Mouse (Mus musculus): ENCODE results near the gene Omp. TPM values are rescaled to one million over a fixed set of nuclear protein-coding genes. Genes with fewer than 3 reads are reported as not detected.

Gene Omp
- polyA plus RNA-seq, 1 experiment from 2014 or later, result 0.62 TPM

DNA sequence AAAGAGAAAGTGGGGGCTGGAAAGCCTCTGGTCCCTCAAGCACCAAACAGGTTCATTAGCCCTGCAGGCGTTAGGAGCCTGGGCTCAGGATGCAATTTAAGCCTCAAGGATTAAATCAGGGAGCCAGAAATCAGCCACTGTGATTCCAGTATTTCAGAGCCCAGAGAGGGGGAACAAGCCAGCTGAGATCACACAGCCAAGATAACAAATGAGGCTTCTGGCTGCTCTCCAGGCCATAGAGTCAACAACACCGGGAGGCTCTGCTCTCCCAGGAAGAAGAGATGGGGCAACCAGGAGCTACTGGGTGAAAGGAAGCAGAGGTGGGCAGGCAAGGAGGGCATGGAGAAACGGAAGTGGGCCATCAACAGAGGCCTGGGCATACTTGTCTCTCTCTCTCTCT, 18.4 kb upstream of the Omp start:
- H3K9ac ChIP-seq, result no peak overlapping the region
- H3K4me3 ChIP-seq, result no peak overlapping the region
- 58% methylated on average over 3 of the region's 3 CpGs for WGBS

DNA sequence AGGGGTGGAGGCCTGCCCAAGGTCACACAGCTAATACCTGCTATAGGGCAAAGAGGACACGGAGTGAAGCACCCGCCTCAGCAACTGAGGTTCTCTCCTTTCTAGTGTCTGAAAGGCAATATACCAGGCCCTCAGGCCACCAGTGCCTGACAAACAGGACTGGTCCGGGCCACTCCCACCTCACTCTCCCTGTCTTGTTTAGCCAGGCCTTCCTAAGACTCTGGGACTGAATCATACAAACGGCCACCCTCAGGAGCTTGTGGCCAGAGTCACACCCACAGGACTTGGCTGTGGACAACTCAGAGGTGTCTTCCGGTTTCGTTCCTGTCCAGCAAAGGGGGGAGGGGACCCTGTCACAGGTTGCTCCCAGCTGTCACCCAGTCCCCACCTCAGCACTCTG, 16.9 kb upstream of the Omp start:
- Histone ChIP-seq H3K9me3 (no peaks in the 10 kb centered on the region), H3K9ac (no peak overlapping the region), H3K4me1 (replicated peaks) (peaks cover 33% of the 10 kb centered on the region), H3K4me3 (no peak overlapping the region), H3K27me3 (no peaks in the 10 kb centered on the region), H3K4me2 (no peak overlapping the region), H3K27ac (replicated peaks) (no peak overlapping the region), H3K36me3 (no peaks in the 10 kb centered on the region)
- WGBS, result 82% methylated on average over 6 of the region's 6 CpGs
- ATAC-seq (ENCODE audit: low FRiP score, low read depth), result no peak

More for the DNA sequence above, 18.4 kb upstream of the Omp start:
- Histone ChIP-seq H3K4me1 (replicated peaks) (peaks cover 21% of the 10 kb centered on the region), H3K4me2 (no peak overlapping the region), H3K27ac (replicated peaks) (no peak overlapping the region), H3K36me3 (no peaks in the 10 kb centered on the region), H3K27me3 (no peaks in the 10 kb centered on the region), H3K9me3 (no peaks in the 10 kb centered on the region)
- ATAC-seq (ENCODE audit: low FRiP score, low read depth), result no peak

DNA sequence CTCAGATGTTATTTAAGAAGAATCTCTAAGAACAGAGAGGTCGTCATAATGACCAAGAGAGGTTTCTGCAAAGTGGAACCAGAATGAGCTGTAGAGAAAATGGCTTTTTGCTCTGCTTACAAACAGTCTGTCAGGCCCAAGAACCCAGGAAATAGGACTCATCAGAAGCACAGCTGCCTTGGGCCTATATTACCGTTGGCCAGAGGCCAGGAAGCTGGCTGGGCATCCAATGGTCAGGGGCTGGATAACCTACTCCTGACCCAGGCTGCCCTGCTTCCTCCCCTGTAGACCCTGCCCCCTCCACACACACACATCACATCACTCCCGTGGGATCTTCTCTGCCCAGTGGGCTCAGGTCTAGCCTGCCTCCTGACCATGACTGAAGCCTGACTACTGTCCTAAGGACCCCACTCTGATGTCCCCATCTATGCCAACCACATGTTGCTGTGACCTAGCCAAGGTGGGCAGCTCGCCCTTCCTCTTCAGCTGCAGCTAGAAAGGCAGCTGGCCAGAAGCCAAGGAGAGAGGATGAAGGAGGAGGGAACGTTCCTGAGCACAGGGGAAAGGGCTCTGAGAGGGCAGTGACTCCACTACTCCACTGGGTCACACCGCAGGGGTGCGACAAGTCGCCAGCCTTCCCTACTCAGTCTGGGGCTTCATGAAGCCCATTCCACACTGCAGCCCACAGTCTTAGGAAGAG, 14.9 kb upstream of the Omp start:
- no peak overlapping the region for H3K4me3 ChIP-seq
- no peaks in the 10 kb centered on the region for H3K36me3 ChIP-seq
- no peak overlapping the region for H3K9ac ChIP-seq
- ATAC-seq (ENCODE audit: low FRiP score, low read depth), result no peak
- no peak overlapping the region for H3K27ac ChIP-seq (replicated peaks)
- WGBS, result 56% methylated on average over 8 of the region's 8 CpGs
- H3K27me3 ChIP-seq, result no peaks in the 10 kb centered on the region
- no peak overlapping the region for H3K4me2 ChIP-seq
- H3K9me3 ChIP-seq, result no peaks in the 10 kb centered on the region
- H3K4me1 ChIP-seq (replicated peaks), result peaks cover 41% of the 10 kb centered on the region

DNA sequence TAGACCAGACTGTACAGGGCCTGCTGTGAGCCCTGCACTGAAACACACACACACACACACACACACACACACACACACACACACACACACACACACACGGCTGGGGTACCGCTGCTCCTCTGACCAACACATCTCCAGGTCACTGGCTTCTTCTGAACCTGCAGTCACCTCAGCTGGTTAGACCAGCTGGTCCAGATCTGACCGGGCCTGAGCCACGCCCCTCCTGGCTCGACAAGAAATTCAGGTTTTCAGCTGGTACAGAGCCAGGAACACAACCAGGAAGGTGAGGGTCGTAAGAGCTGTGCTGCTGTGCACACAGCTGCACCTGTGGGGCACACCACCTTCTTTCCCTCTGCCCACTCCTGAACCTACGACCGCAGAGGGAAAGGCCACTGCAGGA, 13.2 kb upstream of the Omp start:
- Histone ChIP-seq H3K4me3 (no peak overlapping the region), H3K27me3 (no peaks in the 10 kb centered on the region), H3K4me2 (no peak overlapping the region), H3K36me3 (no peaks in the 10 kb centered on the region), H3K9me3 (no peaks in the 10 kb centered on the region), H3K4me1 (replicated peaks) (peaks cover 33% of the 10 kb centered on the region), H3K27ac (replicated peaks) (no peak overlapping the region), H3K9ac (no peak overlapping the region)
- WGBS, result 58% methylated on average over 8 of the region's 8 CpGs
- ATAC-seq (ENCODE audit: low FRiP score, low read depth), result no peak

DNA sequence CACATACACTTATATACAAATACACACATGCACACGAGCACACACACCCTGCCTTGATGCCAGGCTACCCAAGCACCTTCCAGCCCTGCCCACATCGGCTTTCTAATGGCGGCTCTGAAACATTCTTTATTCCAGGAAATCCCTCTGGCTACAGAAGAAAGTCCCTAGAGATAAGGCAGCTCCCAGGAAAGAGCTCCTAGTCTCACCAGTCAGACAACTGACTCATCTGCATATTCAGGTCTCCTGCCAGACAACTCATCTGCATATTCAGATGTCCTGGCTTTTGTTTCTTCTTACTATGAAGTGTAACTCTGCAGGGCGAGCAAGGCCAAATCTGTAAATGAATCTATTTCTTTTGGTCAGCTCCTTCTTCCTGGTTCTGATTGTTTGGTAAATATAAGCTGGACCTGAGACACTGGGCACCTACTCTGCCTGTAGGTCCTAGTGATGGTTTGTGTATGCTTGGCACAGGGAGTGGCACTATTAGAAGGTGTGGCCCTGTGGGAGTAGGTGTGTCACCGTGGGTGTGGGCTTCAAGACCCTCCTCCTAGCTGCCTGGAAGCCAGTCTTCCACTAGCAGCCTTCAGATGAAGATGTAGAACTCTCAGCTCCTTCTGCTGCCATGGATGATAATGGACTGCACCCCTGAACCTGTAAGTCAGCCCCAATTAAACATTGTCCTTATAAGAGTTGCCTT, 12.5 kb upstream of the Omp start:
- no peaks in the 10 kb centered on the region for H3K36me3 ChIP-seq
- no peak overlapping the region for H3K4me2 ChIP-seq
- no peaks in the 10 kb centered on the region for H3K9me3 ChIP-seq
- ATAC-seq (ENCODE audit: low FRiP score, low read depth), result no peak
- peaks cover 33% of the 10 kb centered on the region for H3K4me1 ChIP-seq (replicated peaks)
- no peak overlapping the region for H3K9ac ChIP-seq
- 40% methylated on average over 5 of the region's 5 CpGs for WGBS
- H3K4me3 ChIP-seq, result no peak overlapping the region
- H3K27ac ChIP-seq (replicated peaks), result no peak overlapping the region
- no peaks in the 10 kb centered on the region for H3K27me3 ChIP-seq

DNA sequence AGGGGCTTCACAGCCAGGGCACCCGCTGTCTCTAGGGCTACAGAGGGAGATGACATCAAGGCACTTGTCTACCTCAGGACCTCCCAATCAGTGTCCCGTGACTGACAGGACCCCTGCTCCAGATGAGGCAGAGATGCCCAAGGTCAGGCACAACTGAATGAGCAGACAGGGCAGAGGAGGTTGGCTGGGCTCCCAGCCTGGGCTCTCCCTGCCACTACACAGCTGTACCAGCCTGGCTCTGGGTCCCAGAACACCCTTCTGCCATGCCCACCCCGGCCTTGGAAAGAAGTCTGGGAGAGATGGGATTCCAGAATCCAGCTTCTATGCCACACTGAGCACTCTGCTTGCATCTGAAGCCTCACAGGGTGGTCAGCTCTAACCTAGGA, 11.0 kb upstream of the Omp start:
- peak; percentile 24; the same call in 1 of the 2 replicates for ATAC-seq (ENCODE audit: low FRiP score, low read depth)
- 56% methylated on average over 3 of the region's 3 CpGs for WGBS
- peaks cover 38% of the 10 kb centered on the region for H3K4me1 ChIP-seq (replicated peaks)

DNA sequence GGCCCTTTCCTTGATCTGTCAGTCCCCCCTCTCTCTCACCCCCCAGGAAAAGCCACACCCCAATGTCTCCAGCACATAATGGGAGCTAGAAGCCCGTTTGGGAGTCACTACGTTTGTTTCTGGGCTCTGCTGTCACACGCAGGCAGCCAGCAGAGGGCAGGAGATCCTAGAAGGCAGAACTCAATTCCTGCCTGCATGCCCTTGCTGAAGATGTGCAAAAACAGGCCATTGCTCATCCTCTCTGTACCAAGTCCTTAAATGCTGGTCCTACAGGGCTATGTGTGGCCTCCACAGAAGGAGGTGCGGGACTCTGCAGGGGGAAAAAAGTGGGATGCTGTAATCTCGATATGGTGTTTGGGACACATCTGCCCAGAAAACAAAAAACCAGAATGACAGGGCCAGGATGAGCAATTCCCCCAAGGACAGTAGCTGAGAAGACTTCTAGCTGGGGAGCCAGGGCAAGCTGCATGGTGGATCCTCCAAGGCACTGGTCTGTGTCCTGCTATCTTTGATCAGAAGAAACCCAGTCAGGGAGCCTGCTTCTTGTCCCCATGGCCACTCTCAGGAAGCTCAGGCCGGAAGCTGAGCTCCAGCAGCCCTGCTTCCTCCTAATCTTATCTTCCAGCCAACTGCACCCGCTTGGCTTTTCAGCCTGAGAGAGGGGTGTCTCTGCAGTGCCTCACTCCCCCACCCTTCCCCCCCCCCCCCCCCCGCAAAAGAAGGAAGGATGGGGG, 10.4 kb upstream of the Omp start:
- Histone ChIP-seq H3K27me3 (no peaks in the 10 kb centered on the region), H3K9me3 (no peaks in the 10 kb centered on the region), H3K4me3 (no peak overlapping the region), H3K9ac (no peak overlapping the region), H3K27ac (replicated peaks) (0 out of 2 replicates have a peak overlapping the region, but pooled peaks have one; percentile 31), H3K4me1 (replicated peaks) (peaks cover 37% of the 10 kb centered on the region), H3K36me3 (no peaks in the 10 kb centered on the region), H3K4me2 (no peak overlapping the region)
- WGBS, result 33% methylated on average over 7 of the region's 8 CpGs
- peak; percentile 27; the same call in 1 of the 2 replicates for ATAC-seq (ENCODE audit: low FRiP score, low read depth)

More for the DNA sequence above, 11.0 kb upstream of the Omp start:
- Histone ChIP-seq H3K27me3 (no peaks in the 10 kb centered on the region), H3K36me3 (no peaks in the 10 kb centered on the region), H3K4me2 (no peak overlapping the region), H3K9me3 (no peaks in the 10 kb centered on the region), H3K9ac (no peak overlapping the region), H3K4me3 (no peak overlapping the region), H3K27ac (replicated peaks) (no peak overlapping the region)

DNA sequence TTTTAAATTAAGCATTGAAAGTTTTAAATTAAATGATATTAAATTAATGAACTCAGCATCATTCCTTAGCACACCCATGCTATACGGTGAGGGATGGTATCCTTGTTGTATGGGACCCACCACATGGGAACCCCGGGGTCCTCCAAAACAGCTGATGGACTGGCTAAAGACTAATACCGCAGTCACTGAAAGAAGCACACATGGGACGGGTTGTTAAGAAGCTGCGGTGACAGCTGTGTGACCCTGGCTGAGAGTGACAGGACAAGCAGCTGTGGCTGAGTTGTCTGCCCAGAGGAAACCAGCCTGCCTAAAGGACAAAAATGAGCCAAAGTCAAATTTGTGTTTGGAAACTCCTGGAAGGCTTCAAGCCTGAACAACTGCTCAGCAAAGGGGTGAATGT, 8.6 kb upstream of the Omp start:
- Histone ChIP-seq H3K4me1 (replicated peaks) (peaks cover 40% of the 10 kb centered on the region), H3K27ac (replicated peaks) (no peak overlapping the region), H3K27me3 (no peaks in the 10 kb centered on the region), H3K9ac (no peak overlapping the region), H3K4me3 (no peak overlapping the region), H3K4me2 (no peak overlapping the region), H3K9me3 (no peaks in the 10 kb centered on the region), H3K36me3 (no peaks in the 10 kb centered on the region)
- WGBS, result 63% methylated on average over 5 of the region's 5 CpGs
- ATAC-seq (ENCODE audit: low FRiP score, low read depth), result no peak

DNA sequence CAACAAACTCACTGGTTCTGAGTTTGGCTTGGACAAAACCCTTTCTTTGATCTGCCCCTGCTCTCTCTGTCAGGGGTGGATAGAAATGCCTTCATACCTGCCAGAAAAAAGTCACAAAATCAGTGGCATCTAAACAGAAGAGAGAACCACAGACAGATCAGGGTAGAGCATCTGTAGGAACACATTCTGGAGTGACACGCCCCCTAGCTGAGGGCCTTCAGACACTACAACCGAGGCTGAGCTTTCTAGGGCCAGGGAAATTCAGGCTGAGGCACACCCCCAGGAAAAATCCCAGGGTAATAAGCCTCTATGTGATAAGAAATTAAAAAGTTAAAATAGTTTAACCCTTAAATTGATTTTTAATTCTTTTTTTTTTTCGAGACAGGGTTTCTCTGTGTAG, 8.0 kb upstream of the Omp start:
- 35% methylated on average over 3 of the region's 3 CpGs for WGBS

DNA sequence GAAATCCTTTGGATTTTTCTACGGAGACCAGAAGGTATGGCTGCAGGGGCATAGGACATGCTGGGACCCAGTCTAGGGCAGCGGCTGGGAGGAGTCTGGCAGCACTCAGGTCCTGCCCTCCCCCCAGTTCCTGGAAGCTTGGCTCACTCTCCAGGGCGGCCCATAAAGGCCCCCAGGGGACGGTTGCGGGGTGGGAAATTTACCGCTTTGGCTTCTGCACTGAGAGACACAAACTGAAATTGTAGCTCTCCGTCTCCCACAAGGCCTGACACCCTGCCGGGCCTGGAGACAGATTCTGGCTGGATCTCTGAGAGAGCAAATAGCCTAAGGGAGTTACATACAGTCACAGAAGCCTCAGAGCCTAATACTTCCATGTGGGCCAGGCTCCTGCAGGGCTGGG, 7.1 kb upstream of the Omp start:
- no peak overlapping the region for H3K27ac ChIP-seq (replicated peaks)
- no peak overlapping the region for H3K9ac ChIP-seq
- 55% methylated on average over 8 of the region's 8 CpGs for WGBS
- no peaks in the 10 kb centered on the region for H3K9me3 ChIP-seq
- no peaks in the 10 kb centered on the region for H3K27me3 ChIP-seq
- H3K4me1 ChIP-seq (replicated peaks), result peaks cover 37% of the 10 kb centered on the region
- no peak overlapping the region for H3K4me2 ChIP-seq
- no peak for ATAC-seq (ENCODE audit: low FRiP score, low read depth)
- H3K4me3 ChIP-seq, result no peak overlapping the region
- no peaks in the 10 kb centered on the region for H3K36me3 ChIP-seq

More for the DNA sequence above, 8.0 kb upstream of the Omp start:
- H3K4me2 ChIP-seq, result no peak overlapping the region
- H3K9ac ChIP-seq, result no peak overlapping the region
- no peaks in the 10 kb centered on the region for H3K9me3 ChIP-seq
- no peaks in the 10 kb centered on the region for H3K36me3 ChIP-seq
- no peak overlapping the region for H3K27ac ChIP-seq (replicated peaks)
- no peak for ATAC-seq (ENCODE audit: low FRiP score, low read depth)
- H3K27me3 ChIP-seq, result no peaks in the 10 kb centered on the region
- H3K4me3 ChIP-seq, result no peak overlapping the region
- peaks cover 40% of the 10 kb centered on the region for H3K4me1 ChIP-seq (replicated peaks)

DNA sequence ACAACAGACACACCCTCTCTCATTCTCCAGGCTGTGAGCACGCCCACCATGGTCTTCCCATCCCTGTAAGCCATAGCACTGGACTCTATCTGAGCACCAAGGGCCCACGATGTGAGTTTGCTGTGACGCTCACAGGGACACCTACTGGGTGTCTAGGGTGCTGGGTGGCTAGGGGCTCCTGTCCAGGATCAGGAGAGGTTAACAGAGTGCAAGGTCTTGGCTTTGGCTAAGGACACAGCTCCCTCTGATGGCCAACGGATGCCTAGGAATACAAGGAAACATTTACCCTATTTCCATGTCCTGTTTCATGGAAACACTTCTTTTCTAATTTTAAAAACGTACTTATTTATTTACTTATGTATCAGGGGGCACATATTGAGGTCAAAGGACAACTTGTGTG, 5.2 kb upstream of the Omp start:
- H3K27me3 ChIP-seq, result no peaks in the 10 kb centered on the region
- no peak overlapping the region for H3K4me2 ChIP-seq
- H3K9me3 ChIP-seq, result no peaks in the 10 kb centered on the region
- H3K36me3 ChIP-seq, result no peaks in the 10 kb centered on the region
- no peak for ATAC-seq (ENCODE audit: low FRiP score, low read depth)
- 48% methylated on average over 5 of the region's 5 CpGs for WGBS
- H3K4me3 ChIP-seq, result no peak overlapping the region
- H3K9ac ChIP-seq, result no peak overlapping the region
- H3K27ac ChIP-seq (replicated peaks), result no peak overlapping the region
- H3K4me1 ChIP-seq (replicated peaks), result peaks cover 24% of the 10 kb centered on the region

DNA sequence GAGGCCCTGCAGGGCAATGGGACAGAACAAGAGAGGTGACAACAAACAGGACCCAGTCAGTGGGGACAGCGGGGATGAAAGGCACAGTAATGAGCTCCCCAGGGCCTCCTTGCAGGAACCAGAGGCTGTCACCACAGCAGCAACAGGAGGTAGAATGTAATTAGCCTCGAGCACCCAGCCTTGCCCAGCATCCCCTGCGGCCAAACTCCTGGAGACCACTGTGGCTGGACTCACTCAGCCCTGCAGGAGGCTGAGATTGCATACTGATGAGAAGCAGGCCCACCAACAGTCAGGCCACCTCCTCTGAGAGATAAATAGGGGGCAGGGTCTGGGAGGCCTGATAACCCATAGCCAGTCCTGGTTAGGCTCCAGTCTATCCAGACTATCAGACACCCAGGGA, 4.5 kb upstream of the Omp start:
- ATAC-seq (ENCODE audit: low FRiP score, low read depth), result no peak
- H3K4me3 ChIP-seq, result no peak overlapping the region
- H3K36me3 ChIP-seq, result no peaks in the 10 kb centered on the region
- no peak overlapping the region for H3K9ac ChIP-seq
- 10% methylated on average over 3 of the region's 3 CpGs for WGBS
- H3K27ac ChIP-seq (replicated peaks), result no peak overlapping the region
- H3K9me3 ChIP-seq, result no peaks in the 10 kb centered on the region
- H3K4me1 ChIP-seq (replicated peaks), result peaks cover 24% of the 10 kb centered on the region
- H3K27me3 ChIP-seq, result no peaks in the 10 kb centered on the region
- no peak overlapping the region for H3K4me2 ChIP-seq

Data from hindbrain, embryonic 15.5 days (tissue).